Mouse (Mus musculus): Measurements from ENCODE around the gene Rasd2.

The Rasd2 gene

DNA sequence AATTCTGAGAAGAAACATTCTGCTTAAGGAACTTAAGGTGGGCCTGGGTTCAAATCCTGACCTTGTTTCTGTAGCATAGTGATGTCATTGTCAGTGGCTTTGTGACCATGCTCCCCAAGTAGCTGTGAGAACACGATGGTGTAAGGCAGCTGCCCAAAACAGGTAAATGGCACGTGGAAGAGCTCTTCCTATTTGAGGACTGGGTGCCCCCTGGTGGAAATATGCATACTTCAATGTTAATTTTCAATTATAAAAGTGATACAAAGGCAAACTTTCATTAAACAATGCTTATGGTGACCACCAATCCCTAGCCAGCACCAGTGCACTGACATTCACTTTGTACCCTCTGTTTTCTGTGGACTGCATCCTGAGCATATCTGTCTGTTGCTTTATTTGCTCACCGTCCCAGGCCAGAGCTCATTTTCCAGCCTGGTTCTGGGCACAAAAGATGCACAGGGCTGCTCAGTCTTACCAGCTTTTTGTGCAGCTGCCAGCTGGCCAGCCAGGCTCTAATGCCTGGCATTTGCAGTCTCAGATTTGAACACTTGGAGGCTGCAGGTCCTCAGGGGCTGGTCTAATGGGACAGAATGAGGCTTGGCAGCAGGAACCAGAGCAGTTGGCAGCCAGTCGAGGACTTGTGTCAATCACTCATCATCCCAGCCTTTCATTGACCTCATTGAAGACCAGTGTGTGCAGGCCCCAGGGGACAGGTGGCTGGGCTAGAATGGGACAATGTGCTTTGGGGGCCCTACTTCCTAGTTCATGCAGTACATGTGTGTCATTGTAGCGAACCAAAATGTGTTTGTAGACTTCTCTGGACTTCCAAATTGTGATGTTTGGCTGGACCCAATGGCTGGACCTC is 6.4 kb downstream of the Rasd2 start:
- DNase-seq (ENCODE audit: extremely low spot score, low spot score), result no peak

DNA sequence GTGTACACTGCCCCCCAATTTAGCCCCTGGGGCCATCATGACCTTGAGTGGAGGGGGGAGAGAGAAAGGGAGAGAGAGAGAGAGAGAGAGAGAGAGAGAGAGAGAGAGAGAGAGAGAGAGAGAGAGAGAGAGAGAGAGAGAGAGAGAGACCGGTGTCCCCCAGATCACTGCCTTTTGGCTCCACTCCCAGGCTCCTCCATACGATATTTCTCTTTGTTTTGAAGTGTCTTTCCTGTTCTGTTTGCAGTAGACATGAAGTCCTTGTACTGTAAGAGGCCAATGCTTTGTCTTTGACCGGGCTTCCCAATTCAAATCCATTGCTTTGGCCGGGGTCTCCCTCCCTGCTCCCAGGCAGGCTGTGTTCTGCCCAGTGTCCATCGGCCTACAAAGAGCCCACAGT is 8.9 kb downstream of the Rasd2 start:
- DNase-seq (ENCODE audit: extremely low spot score, low spot score), result no peak

DNA sequence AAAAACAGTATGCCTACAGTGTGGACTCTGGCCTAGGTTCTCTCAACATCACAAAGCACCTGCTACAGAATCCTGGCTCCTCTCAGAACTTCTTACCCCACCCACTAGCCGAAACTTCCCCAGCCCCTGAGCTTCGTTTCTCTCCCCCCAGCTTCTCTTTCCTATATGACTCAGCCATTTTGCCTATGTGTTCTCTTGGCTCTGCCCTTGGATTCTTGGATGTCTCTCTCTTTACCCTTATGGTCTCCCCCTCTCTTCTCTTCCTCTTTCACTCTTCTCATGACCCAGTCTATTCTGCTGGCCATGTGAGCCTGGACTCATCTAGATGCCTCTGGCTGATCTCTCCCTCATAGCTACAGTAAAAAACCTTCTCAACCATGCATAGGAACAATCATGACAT is 13.0 kb downstream of the Rasd2 start:
- no peak for DNase-seq (ENCODE audit: extremely low spot score, low spot score)

- DNase-seq (ENCODE audit: extremely low spot score, low spot score), result no peak
These were observed 20.3 kb downstream of the Rasd2 start for GRCm38 (mm10) chr8:75233915-75234554.

GRCm38 (mm10) chr8:75247331-75247730 is 33.6 kb downstream of the Rasd2 start:
- no peak for DNase-seq (ENCODE audit: extremely low spot score, low spot score)

- no peak for DNase-seq (ENCODE audit: extremely low spot score, low spot score)
These were observed 35.4 kb downstream of the Rasd2 start for GRCm38 (mm10) chr8:75249186-75249585.

DNA sequence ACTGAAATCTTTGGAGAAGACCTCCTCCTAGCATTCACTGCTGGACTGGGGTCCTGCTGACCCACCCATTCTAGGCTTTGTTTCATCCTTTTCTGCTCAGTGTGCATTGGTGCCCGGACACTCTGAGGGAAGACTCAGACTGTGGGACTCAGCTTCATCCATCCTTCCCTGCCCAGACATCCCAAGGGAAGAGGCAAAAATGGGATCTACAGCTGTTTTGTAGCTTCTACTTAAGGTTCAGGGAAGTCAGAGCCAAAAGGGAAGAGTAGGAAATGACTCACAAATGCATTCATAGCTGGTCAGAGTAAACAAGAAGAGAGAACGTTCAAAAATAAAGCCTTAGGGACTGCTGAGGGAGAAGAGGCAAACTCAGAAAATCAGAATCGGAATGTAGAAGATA is 40.3 kb downstream of the Rasd2 start:
- no peak for DNase-seq (ENCODE audit: extremely low spot score, low spot score)

DNA sequence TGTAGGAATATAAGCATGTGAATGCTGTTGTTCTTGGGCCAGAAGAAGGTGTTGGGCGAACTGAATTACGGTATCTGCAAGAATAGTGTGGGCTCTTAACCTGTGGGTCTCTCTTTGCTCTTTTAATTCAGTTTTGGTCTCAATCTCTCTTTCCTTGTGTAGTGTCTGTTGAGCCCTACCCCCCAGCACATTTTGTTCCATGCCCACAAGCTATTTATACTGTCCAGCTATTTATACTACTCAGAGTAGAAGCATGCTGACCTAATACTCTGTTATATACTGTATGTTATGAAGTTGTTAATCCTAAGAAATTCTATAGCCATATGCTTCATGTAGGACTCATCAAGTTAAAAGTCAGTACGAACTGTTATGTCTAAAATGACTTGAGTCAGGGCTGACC is 41.9 kb downstream of the Rasd2 start:
- no peak for DNase-seq (ENCODE audit: extremely low spot score, low spot score)

GRCm38 (mm10) chr8:75272166-75272565 is 58.4 kb downstream of the Rasd2 start:
- DNase-seq (ENCODE audit: extremely low spot score, low spot score), result peak; percentile 18

All from neural tube, embryonic 10.5 days (tissue).